Comparison of ENCODE assay signal across 9 mouse cellular contexts in genomic region chr5:24779881-24780512, GRCm38 (mm10). TPM values are rescaled to one million over a fixed set of nuclear protein-coding genes. Genes with fewer than 3 reads are reported as not detected.
A peak's percentile ranks its signal among the peaks of the same experiment; 100 is the strongest.
DNase-seq lines count a peak whose midpoint lies in the region; TF ChIP-seq lines count a peak whose summit lies in the region.
"Had no signal": no experiment of that assay in that cellular context is flagged by ENCODE, and none has a peak within 500 bp of the region (broad histone marks: within the 10 kb centered on the region; RNA-seq: fewer than 3 reads in every experiment).

No protein-coding gene starts in this region.

- no peaks in the 10 kb centered on the region for H3K27me3 ChIP-seq in kidney, adult 2 months (replicated peaks; ENCODE audit: control insufficient read depth, insufficient read depth, low read length)

- WGBS in kidney, adult 2 months = 42% methylated on average over 15 of the region's 15 CpGs

- no peaks in the 10 kb centered on the region for H3K36me3 ChIP-seq in kidney, adult 2 months (ENCODE audit: control insufficient read depth, insufficient read depth, low read length)
- H3K36me3 ChIP-seq: liver, embryonic 13.5 days had no signal

- TF ChIP-seq POLR2A in kidney, adult 2 months (IDR thresholded peaks at IDR 0.05; ENCODE audit: low read depth, low read length) = no peak

- TF ChIP-seq CTCF in kidney, adult 2 months (conservative IDR thresholded peaks at IDR 0.05; ENCODE audit: insufficient read depth, insufficient read length, low read depth, low read length) = peak; percentile 58

- peak; percentile 49 for DNase-seq in kidney, adult 2 months
- no peak for DNase-seq in kidney, adult 11 months
- peak; percentile 51 for DNase-seq in MEL-GATA-1-ER (ENCODE audit: extremely low read depth, low read depth)
- peak; percentile 61 to 71 for DNase-seq in cerebellum, postnatal 14 days
- peak; percentile 42 for DNase-seq in heart, postnatal 4 days
- peak; percentile 62 for DNase-seq in lung, postnatal 10 days
- peak; percentile 28 for DNase-seq in thymus, postnatal 4 days
- DNase-seq in right cerebral cortex, postnatal 14 days = no peak
- DNase-seq: liver, embryonic 13.5 days had no signal

- H3K4me3 ChIP-seq in kidney, adult 2 months (ENCODE audit: insufficient read depth, low read depth, low read length) = no peak overlapping the region
- H3K4me3 ChIP-seq: liver, embryonic 13.5 days had no signal

- no peak overlapping the region for H3K27ac ChIP-seq in kidney, adult 2 months (ENCODE audit: insufficient read depth, low read depth, low read length)
- H3K27ac ChIP-seq: liver, embryonic 13.5 days had no signal

- no peaks in the 10 kb centered on the region for H3K4me1 ChIP-seq in kidney, adult 2 months (ENCODE audit: control insufficient read depth, insufficient read depth, low read length)
- H3K4me1 ChIP-seq: liver, embryonic 13.5 days had no signal

RNA-seq across cellular contexts. Expression of gene Crygn, which starts 22.2 kb away (rescaled TPM):
- polyA plus RNA-seq in kidney, adult 2 months (2012; rRNA removed) = 0.14 and 1.4 TPM in 2 replicates
- total RNA-seq in heart, postnatal 4 days (2021) = not detected

RNA-seq across cellular contexts. Expression of gene Wdr86, which starts 49.5 kb away (rescaled TPM):
- polyA plus RNA-seq in kidney, adult 2 months (2012; rRNA removed) = 7.0 and 8.6 TPM in 2 replicates
- total RNA-seq in heart, postnatal 4 days (2021) = 1 to 10 TPM; 2.8 to 3.5 TPM

Comparison
In these comparisons a context has a peak if more than half of its experiments do, and no peak if none do; other contexts are left out.
1. DNase-seq: peak in kidney, adult 2 months (single experiment), MEL-GATA-1-ER (single experiment), cerebellum, postnatal 14 days (2 of 2), heart, postnatal 4 days (single experiment), lung, postnatal 10 days (single experiment) and thymus, postnatal 4 days (single experiment); none in kidney, adult 11 months (single experiment) and right cerebral cortex, postnatal 14 days (single experiment).